Mouse (Mus musculus) Patski (cell line): ENCODE results near the gene Tedc1. TPM values are rescaled to one million over a fixed set of nuclear protein-coding genes. Genes with fewer than 3 reads are reported as not detected.

Source experiments
- ATAC-seq: fragments of 100-300 bp; one replicate; pipeline ENCODE4 v1.8.0; 2021
- CTCF ChIA-PET: fragments of 350-600 bp; sonication (Branson Sonifier 250); formaldehyde crosslinking; loops from one replicate; lab custom pipeline; 2022; ENCODE audit warnings: inconsistent platforms; lab: Charles Lee
- POLR2A ChIA-PET: fragments of 350-600 bp; sonication (Branson Sonifier 250); formaldehyde crosslinking; loops from one replicate; lab custom pipeline; 2022; ENCODE audit warnings: antibody characterized with exemption, inconsistent platforms; lab: Charles Lee
- DNase-seq: peaks from one replicate; pipeline ENCODE4 v3.0.0-alpha.2; 2011; ENCODE audit warnings: low read depth, low spot score
- H3K27me3 ChIP-seq: fragments of 371-371 bp; one replicate; pipeline ENCODE4 v1.5.1; 2021
- CTCF ChIP-seq: fragments of 100-300 bp; IDR thresholded peaks from one replicate; pipeline ENCODE4 v1.5.1; 2021
- in situ Hi-C: fragments of 300-500 bp; cut with MboI; formaldehyde crosslinking; loops from 3 replicates; pipeline ENCODE4 v1.11.1; 2018; ENCODE audit warnings: low pct_unique_long_range_greater_than_20kb, mixed read lengths
- polyA plus RNA-seq: library from polyadenylated mRNA; unstranded; gene quantifications from one replicate; pipeline ENCODE4 v1.2.3, GENCODE M21; 2021

Gene Tedc1
- polyA plus RNA-seq, 1 experiment from 2014 or later: 9.7 TPM

- ChIA-PET POLR2A (no interaction called here), CTCF (interaction anchor here (1.3 to 2.8 kb wide), 4 partner anchors 11 to 60 kb away, joined by 3 to 19 read pairs (median 4); partner anchors contain the start of gene Tedc1)
- in situ Hi-C loops: no loop called here
- no peak for DNase-seq
- ATAC-seq: no peak
- H3K27me3 ChIP-seq: no peaks in the 10 kb centered on the region
- TF ChIP-seq CTCF: no peak
Observed at GRCm38 (mm10) chr12:113145591-113145990, 10.6 kb upstream of the Tedc1 start.

DNA sequence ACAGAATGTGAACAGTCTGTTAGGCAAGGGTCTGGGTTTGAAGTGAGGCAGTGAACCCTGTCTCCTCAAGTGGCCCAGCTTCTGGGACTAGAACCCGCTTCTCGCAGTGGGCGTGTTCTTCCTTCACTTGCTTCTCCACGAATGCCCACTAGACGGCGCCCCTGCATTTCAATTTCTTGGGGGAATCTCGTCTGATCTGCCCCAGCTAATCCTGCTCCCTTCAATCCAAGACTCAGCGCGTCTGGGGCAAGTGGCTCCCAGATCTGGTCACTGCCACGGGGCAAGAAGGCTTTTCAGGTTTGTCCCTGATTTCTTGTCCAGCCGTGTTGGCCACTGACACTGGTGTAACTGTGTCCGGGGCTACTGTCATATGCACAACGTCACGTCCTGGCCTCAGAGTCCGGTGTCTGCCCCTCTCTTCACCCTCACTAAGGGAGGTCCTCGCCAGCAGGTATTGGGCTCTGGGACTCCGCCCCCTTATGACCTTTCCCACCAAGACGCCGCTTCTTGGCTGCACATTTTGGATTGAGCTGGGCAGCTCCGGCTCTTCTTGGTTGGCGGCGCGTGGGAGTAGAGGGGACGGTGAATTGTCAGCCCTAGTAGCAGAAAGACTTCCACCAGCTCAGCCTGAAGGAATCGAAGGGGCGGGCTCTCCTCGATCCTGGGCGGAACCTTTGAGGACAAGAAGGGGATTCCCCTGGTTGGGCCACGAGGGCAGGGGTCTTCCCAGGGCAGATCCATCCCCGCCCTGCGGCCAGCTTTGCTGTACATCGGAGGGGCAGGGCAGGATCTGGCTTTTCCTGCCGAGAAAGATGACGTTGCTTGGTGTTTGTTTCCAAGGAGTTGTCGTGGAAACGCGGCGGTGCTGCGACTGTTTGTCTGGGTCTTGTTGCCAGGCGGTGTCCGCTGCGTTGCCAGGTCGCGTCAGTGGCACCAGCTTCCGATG lies 9.8 kb upstream of the Tedc1 start, which contains the start of gene Crip1:
Gene Crip1, plus strand, starts transcription at position 205 of the 946 bp plus-strand sequence.
- CTCF ChIA-PET: interaction anchor here (1.5 to 2.8 kb wide), 2 partner anchors 10 to 18 kb away, joined by 3 to 19 read pairs; partner anchors contain the start of gene Tedc1
- in situ Hi-C loops: no loop called here
- TF ChIP-seq CTCF: no peak
- no peak for DNase-seq
- no peak for ATAC-seq
- POLR2A ChIA-PET: no interaction called here
- no peaks in the 10 kb centered on the region for H3K27me3 ChIP-seq

DNA sequence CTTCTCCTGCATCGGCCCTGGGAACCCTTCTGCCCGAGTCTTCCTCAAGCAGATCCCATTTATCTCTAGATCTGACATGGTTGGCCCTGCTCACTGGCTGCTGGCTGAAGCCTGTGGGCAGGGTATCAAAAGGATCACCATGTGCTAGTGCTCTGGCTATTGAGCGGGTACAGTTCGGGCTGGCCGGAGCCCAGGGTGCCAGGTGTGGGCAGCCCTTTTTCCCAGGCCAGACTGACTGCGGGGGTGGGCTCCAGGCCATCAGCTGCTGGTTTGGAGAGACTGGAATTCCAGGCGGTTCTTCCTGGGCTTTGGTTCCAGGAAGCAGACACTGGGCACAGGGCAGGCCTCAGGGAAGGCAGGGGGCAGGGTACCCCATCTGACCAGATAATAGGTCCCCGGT lies 8.7 kb upstream of the Tedc1 start:
- CTCF ChIA-PET: no interaction called here
- in situ Hi-C loops: no loop called here
- no peak for ATAC-seq
- H3K27me3 ChIP-seq: no peaks in the 10 kb centered on the region
- no peak for DNase-seq
- POLR2A ChIA-PET: no interaction called here
- no peak for TF ChIP-seq CTCF

- ATAC-seq (no peak), DNase-seq (no peak)
- no peaks in the 10 kb centered on the region for H3K27me3 ChIP-seq
- ChIA-PET POLR2A (no interaction called here), CTCF (no interaction called here)
- TF ChIP-seq CTCF: no peak
- in situ Hi-C loops: no loop called here
Observed at GRCm38 (mm10) chr12:113148381-113149035, 7.7 kb upstream of the Tedc1 start.

DNA sequence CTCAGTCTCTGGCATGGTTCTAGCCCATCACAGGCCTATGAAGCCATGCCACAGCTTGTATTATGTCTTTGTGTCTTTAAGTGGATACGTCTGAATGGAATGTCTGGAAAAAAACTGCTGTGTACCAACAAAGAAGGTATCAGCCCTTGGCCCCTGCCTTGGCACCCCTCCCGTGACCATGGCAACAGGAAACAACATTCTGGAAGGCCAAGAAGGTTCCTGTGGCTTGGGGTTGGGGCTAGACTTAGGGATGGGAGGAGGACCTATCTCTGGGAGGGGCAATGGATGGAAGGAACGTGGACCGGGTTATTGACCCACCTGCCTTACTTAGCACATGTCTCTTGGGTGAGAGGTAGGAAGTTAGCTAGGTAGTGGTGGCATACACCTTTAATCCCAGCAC lies 6.9 kb upstream of the Tedc1 start:
- ChIA-PET POLR2A (no interaction called here), CTCF (no interaction called here)
- TF ChIP-seq CTCF: no peak
- no peak for ATAC-seq
- no peak for DNase-seq
- no peaks in the 10 kb centered on the region for H3K27me3 ChIP-seq
- in situ Hi-C loops: no loop called here

- ATAC-seq (no peak), DNase-seq (no peak)
- in situ Hi-C loops: loop anchor here (5.0 kb wide), 1 partner anchor 143 kb away; no protein-coding TSS in a partner anchor
- TF ChIP-seq CTCF: no peak
- POLR2A ChIA-PET: interaction anchor here (1.4 kb wide), 1 partner anchor 76 kb away, joined by 3 read pairs; the partner anchor contains the start of gene Tex22
- no peaks in the 10 kb centered on the region for H3K27me3 ChIP-seq
- CTCF ChIA-PET: interaction anchor here (1.7 kb wide), 1 partner anchor 9 kb away, joined by 5 read pairs; no protein-coding TSS in a partner anchor
Observed at GRCm38 (mm10) chr12:113149896-113150295, 6.3 kb upstream of the Tedc1 start.

DNA sequence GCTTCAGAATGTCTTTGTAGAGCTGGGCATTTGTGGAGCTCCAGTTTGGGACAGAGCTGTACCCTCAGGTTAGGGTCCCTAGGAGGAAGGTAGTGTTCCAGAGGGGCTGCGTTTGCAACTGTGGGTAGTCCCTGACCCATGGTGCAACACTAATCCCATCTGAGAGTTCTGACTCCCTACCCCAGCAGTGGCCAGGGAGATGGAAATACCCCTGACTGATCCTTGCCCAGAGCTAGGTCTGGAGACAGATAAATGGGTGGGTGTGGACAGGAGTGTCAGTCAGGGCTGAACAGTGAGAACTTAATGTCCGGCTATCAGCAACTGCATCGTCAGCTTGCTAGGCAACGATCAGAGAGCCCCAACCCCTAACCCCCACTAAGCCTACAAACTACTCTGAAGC lies 5.6 kb upstream of the Tedc1 start:
- ATAC-seq (no peak), DNase-seq (no peak)
- no peaks in the 10 kb centered on the region for H3K27me3 ChIP-seq
- TF ChIP-seq CTCF: no peak
- in situ Hi-C loops: loop anchor here (5.0 kb wide), 1 partner anchor 143 kb away; no protein-coding TSS in a partner anchor
- ChIA-PET CTCF (interaction anchor here (1.3 to 1.7 kb wide), 2 partner anchors 9 to 37 kb away, joined by 3 to 5 read pairs; no protein-coding TSS in a partner anchor), POLR2A (interaction anchor here (1.2 to 1.4 kb wide), 2 partner anchors 10 to 77 kb away, joined by 3 to 4 read pairs; partner anchors contain the start of gene Tex22)

DNA sequence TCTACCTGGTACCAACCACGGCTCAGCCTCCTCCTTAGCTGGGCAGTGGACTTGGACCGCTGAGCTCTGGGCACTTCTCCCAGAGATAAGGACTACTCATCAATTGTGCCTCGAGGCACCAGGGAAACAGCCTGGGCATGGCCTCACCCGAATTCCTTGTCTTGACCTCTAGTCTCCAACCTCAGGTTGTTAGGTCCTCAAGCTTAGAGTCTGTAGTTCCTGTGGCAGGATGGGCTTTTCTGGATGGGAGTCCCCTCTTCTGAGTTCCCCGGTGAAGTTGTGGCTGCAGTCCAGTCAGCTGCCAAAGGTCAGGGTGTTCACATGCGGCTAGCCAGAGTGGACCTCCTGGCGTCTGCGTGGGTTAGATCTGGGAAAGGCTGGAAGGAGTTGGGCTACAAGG lies 5.2 kb upstream of the Tedc1 start:
- ATAC-seq (no peak), DNase-seq (no peak)
- no peak for TF ChIP-seq CTCF
- POLR2A ChIA-PET: interaction anchor here (1.2 to 1.4 kb wide), 2 partner anchors 11 to 77 kb away, joined by 3 to 4 read pairs; partner anchors contain the start of gene Tex22
- in situ Hi-C loops: loop anchor here (5.0 kb wide), 1 partner anchor 144 kb away; no protein-coding TSS in a partner anchor
- CTCF ChIA-PET: interaction anchor here (1.3 to 1.7 kb wide), 2 partner anchors 10 to 37 kb away, joined by 3 to 5 read pairs; no protein-coding TSS in a partner anchor
- H3K27me3 ChIP-seq: no peaks in the 10 kb centered on the region

DNA sequence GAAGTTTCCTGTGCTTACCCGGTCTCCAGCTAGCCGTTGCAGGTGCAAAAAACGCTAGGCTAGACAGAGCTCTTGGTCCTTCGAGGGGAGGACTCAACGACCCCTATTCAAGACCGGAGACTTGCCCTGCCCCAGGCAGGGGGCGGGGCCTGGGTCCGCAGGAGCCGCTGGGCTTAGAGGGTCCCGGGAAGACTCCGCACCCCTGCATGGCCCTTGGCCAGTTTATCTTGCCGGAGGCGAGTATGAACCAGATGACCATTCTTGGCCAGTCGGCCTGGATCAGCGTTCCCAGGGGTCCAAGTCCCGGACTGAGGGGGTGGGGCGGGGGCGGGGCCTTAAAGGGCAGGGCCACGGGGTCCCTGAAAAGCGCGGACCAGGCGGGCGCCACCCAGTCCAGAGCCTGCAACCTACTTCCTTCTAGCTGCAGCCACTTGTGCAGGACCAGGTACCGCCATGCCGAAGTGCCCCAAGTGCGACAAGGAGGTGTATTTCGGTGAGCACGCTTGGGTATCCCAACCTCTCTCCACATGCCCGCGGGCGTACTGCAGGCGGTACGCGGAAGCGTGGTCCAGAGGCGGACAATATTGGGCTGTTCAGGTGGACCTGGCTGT lies 4.5 kb upstream of the Tedc1 start:
- DNase-seq (no peak), ATAC-seq (no peak)
- in situ Hi-C loops: loop anchor here (5.0 kb wide), 1 partner anchor 144 kb away; no protein-coding TSS in a partner anchor
- no peak for TF ChIP-seq CTCF
- no peaks in the 10 kb centered on the region for H3K27me3 ChIP-seq
- POLR2A ChIA-PET: interaction anchor here (1.2 kb wide), 1 partner anchor 11 kb away, joined by 4 read pairs; no protein-coding TSS in a partner anchor
- CTCF ChIA-PET: interaction anchor here (1.3 to 1.7 kb wide), 2 partner anchors 11 to 36 kb away, joined by 3 to 5 read pairs; no protein-coding TSS in a partner anchor

GRCm38 (mm10) chr12:113152272-113152661 lies 4.0 kb upstream of the Tedc1 start:
- ATAC-seq (no peak), DNase-seq (no peak)
- ChIA-PET POLR2A (no interaction called here), CTCF (no interaction called here)
- TF ChIP-seq CTCF: no peak
- no peaks in the 10 kb centered on the region for H3K27me3 ChIP-seq
- in situ Hi-C loops: loop anchor here (5.0 kb wide), 1 partner anchor 145 kb away; no protein-coding TSS in a partner anchor
